Mouse (Mus musculus) large intestine, adult 2 months (tissue): ENCODE data around the gene Ilf3. TPM values are rescaled to one million over a fixed set of nuclear protein-coding genes. Genes with fewer than 3 reads are reported as not detected.

Experiments
- DNase-seq: peaks from one replicate; pipeline ENCODE4 v3.0.0-alpha.2; 2012; ENCODE audit warnings: low read depth, low spot score
- WGBS: fragments of 180-500 bp; shearing (Covaris S2); methylation state at CpG from one replicate; pipeline ENCODE4 v1.1.7; 2018; 5-methylcytosine and 5-hydroxymethylcytosine counted together
- polyA plus RNA-seq: library from polyadenylated mRNA; depleted of rRNA; stranded (reverse); fragments of >200 nt; gene quantifications from 2 replicates; pipeline ENCODE4 v1.2.3, GENCODE M21; 2012

Ilf3 gene
- polyA plus RNA-seq, 1 experiment = 31.1 TPM

- DNase-seq = no peak
- 85% methylated on average over 3 of the region's 3 CpGs for WGBS
These were observed 28.0 kb downstream of the Ilf3 start for GRCm38 (mm10) chr9:21395692-21396091.

GRCm38 (mm10) chr9:21397170-21397569 lies 29.5 kb downstream of the Ilf3 start:
- no peak for DNase-seq
- WGBS = 85% methylated on average over 3 of the region's 3 CpGs

- 91% methylated on average over 9 of the region's 9 CpGs for WGBS
- no peak for DNase-seq
These were observed 33.4 kb downstream of the Ilf3 start for GRCm38 (mm10) chr9:21401042-21401441.

- 89% methylated on average over 11 of the region's 11 CpGs for WGBS
- no peak for DNase-seq
These were observed 35.1 kb downstream of the Ilf3 start for GRCm38 (mm10) chr9:21402764-21403253.

GRCm38 (mm10) chr9:21403745-21404144 lies 36.1 kb downstream of the Ilf3 start:
- DNase-seq = no peak
- 92% methylated on average over 5 of the region's 5 CpGs for WGBS

- WGBS = 67% methylated on average over 4 of the region's 4 CpGs
These were observed 37.9 kb downstream of the Ilf3 start for GRCm38 (mm10) chr9:21405525-21405924.

GRCm38 (mm10) chr9:21407951-21408350 lies 40.3 kb downstream of the Ilf3 start:
- no peak for DNase-seq
- WGBS = 2% methylated on average over 4 of the region's 4 CpGs

More at GRCm38 (mm10) chr9:21405525-21405924, 37.9 kb downstream of the Ilf3 start:
- no peak for DNase-seq

GRCm38 (mm10) chr9:21408624-21409023 lies 41.0 kb downstream of the Ilf3 start:
- DNase-seq = no peak
- 65% methylated on average over 7 of the region's 7 CpGs for WGBS

- DNase-seq = no peak
- WGBS = 27% methylated on average over 9 of the region's 9 CpGs
These were observed 42.1 kb downstream of the Ilf3 start for GRCm38 (mm10) chr9:21409592-21410317.

GRCm38 (mm10) chr9:21411669-21412550 lies 44.2 kb downstream of the Ilf3 start, which contains the start of gene Qtrt1:
TSS of gene Qtrt1 (plus strand) at chr9:21411837.
- 1% methylated on average over 53 of the region's 53 CpGs for WGBS
- peak; percentile 84 for DNase-seq

GRCm38 (mm10) chr9:21417866-21418265 lies 50.2 kb downstream of the Ilf3 start:
- 90% methylated on average over 2 of the region's 2 CpGs for WGBS
- DNase-seq = no peak

- DNase-seq = no peak
- WGBS = 58% methylated on average over 2 of the region's 2 CpGs
These were observed 52.0 kb downstream of the Ilf3 start for GRCm38 (mm10) chr9:21419646-21420045.

- DNase-seq = peak; percentile 100
- WGBS = under 1% methylated on average over 82 of the region's 82 CpGs
These were observed 57.2 kb downstream of the Ilf3 start, which contains the start of gene Dnm2 for GRCm38 (mm10) chr9:21424631-21425555. TSS of gene Dnm2 (plus strand) at chr9:21424908.

- no peak for DNase-seq
- under 1% methylated on average over 6 of the region's 6 CpGs for WGBS
These were observed 57.9 kb downstream of the Ilf3 start for GRCm38 (mm10) chr9:21425556-21425945.

- DNase-seq = no peak
- WGBS = 5% methylated on average over 1 of the region's 1 CpGs
These were observed 58.3 kb downstream of the Ilf3 start for GRCm38 (mm10) chr9:21426013-21426412.

- DNase-seq = no peak
- 40% methylated on average over 2 of the region's 2 CpGs for WGBS
These were observed 58.9 kb downstream of the Ilf3 start for GRCm38 (mm10) chr9:21426525-21426924.

GRCm38 (mm10) chr9:21427773-21428172 lies 60.1 kb downstream of the Ilf3 start:
- no peak for DNase-seq

GRCm38 (mm10) chr9:21428178-21428577 lies 60.5 kb downstream of the Ilf3 start:
- no peak for DNase-seq
- WGBS = 82% methylated on average over 6 of the region's 6 CpGs

More at GRCm38 (mm10) chr9:21427773-21428172, 60.1 kb downstream of the Ilf3 start:
- WGBS = 72% methylated on average over 2 of the region's 2 CpGs

GRCm38 (mm10) chr9:21430724-21431123 lies 63.1 kb downstream of the Ilf3 start:
- WGBS = 71% methylated on average over 7 of the region's 7 CpGs
- no peak for DNase-seq
